Mouse (Mus musculus): ENCODE data around the gene Zfhx3. TPM values are rescaled to one million over a fixed set of nuclear protein-coding genes. Genes with fewer than 3 reads are reported as not detected.
A peak's percentile ranks its signal among the peaks of the same experiment; 100 is the strongest.

The Zfhx3 gene
- total and polyA plus RNA-seq, 3 experiments, result 0.23 to 2.5 TPM; not detected in 1

DNA sequence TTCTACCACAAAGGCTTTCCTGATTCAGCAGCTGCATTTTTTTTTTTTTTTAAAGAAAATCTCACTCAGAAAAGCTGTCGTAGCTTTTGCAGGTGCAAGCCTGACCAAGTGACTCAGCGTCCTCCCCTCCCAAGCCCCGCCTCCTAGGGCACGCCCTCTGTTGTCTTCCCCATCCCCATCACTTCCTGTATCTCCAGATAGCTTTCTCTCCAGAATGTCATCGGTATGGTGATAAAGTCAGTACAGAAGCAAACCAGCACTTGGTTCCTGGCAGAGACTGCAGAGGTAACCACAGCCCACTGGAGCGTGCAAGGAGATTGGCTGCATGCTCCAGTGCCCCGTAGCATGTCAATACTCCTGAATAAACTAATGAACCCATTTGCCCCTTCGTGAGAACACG is 450.5 kb downstream of the Zfhx3 start:
- DNase-seq (ENCODE audit: low read depth, low spot score), result peak; percentile 5
- Histone ChIP-seq H3K4me1 (ENCODE audit: control insufficient read depth in 1 of 2, insufficient read depth in 2 of 2, low read length in 2 of 2) (no peaks in the 10 kb centered on the region), H3K4me3 (ENCODE audit: control insufficient read depth in 1 of 2, insufficient read depth in 1 of 2, low read depth in 2 of 2, low read length in 2 of 2) (no peak overlapping the region), H3K36me3 (ENCODE audit: control insufficient read depth in 1 of 2, insufficient read depth in 2 of 2, low read length in 2 of 2) (no peaks in the 10 kb centered on the region), H3K79me2 (ENCODE audit: control insufficient read depth, insufficient read depth, low read length, poor library complexity) (no peaks in the 10 kb centered on the region), H3K27ac (ENCODE audit: control insufficient read depth, low read depth, low read length) (no peak overlapping the region), H3K9me3 (replicated peaks; ENCODE audit: insufficient read depth, low read length) (no peaks in the 10 kb centered on the region), H3K9ac (ENCODE audit: control insufficient read depth, low read depth, low read length, poor library complexity, severe bottlenecking) (no peak overlapping the region), H3K27me3 (ENCODE audit: control insufficient read depth in 1 of 2, insufficient read depth in 2 of 2, low read length in 2 of 2) (no peaks in the 10 kb centered on the region)
- TF ChIP-seq MAX (IDR thresholded peaks at IDR 0.05; ENCODE audit: low read length) (no peak), GATA1 (IDR thresholded peaks at IDR 0.05; ENCODE audit: low read depth, low read length) (no peak), ZNF384 (IDR thresholded peaks at IDR 0.05; ENCODE audit: low read depth, low read length) (no peak), NRF1 (IDR thresholded peaks at IDR 0.05; ENCODE audit: insufficient read depth, low read depth, low read length, poor library complexity, severe bottlenecking) (no peak), ZKSCAN1 (IDR thresholded peaks at IDR 0.05; ENCODE audit: low read depth, low read length) (no peak), UBTF (IDR thresholded peaks at IDR 0.05; ENCODE audit: borderline replicate concordance, insufficient read depth, low read depth, low read length) (no peak), KAT2A (conservative IDR thresholded peaks at IDR 0.05; ENCODE audit: low read depth, low read length) (no peak), ETS1 (IDR thresholded peaks at IDR 0.05; ENCODE audit: low read depth, low read length) (no peak), POLR2A (IDR thresholded peaks at IDR 0.05; ENCODE audit: control insufficient read depth in 1 of 2, insufficient read depth in 1 of 2, low read depth in 1 of 2, low read length in 2 of 2, poor library complexity in 1 of 2) (no peak)

- Histone ChIP-seq H3K27ac (ENCODE audit: control insufficient read depth, low read depth, low read length) (no peak overlapping the region), H3K9ac (ENCODE audit: control insufficient read depth, low read depth, low read length, poor library complexity, severe bottlenecking) (no peak overlapping the region), H3K27me3 (ENCODE audit: control insufficient read depth in 1 of 2, insufficient read depth in 2 of 2, low read length in 2 of 2) (no peaks in the 10 kb centered on the region), H3K79me2 (ENCODE audit: control insufficient read depth, insufficient read depth, low read length, poor library complexity) (no peaks in the 10 kb centered on the region), H3K4me1 (ENCODE audit: control insufficient read depth in 1 of 2, insufficient read depth in 2 of 2, low read length in 2 of 2) (no peaks in the 10 kb centered on the region), H3K36me3 (ENCODE audit: control insufficient read depth in 1 of 2, insufficient read depth in 2 of 2, low read length in 2 of 2) (no peaks in the 10 kb centered on the region), H3K4me3 (ENCODE audit: control insufficient read depth in 1 of 2, insufficient read depth in 1 of 2, low read depth in 2 of 2, low read length in 2 of 2) (no peak overlapping the region), H3K9me3 (replicated peaks; ENCODE audit: insufficient read depth, low read length) (no peaks in the 10 kb centered on the region)
- no peak for DNase-seq (ENCODE audit: low read depth, low spot score)
- no peak for TF ChIP-seq SIN3A (IDR thresholded peaks at IDR 0.05; ENCODE audit: low read length)
- no peak for TF ChIP-seq MEF2A (IDR thresholded peaks at IDR 0.05; ENCODE audit: extremely low read depth, insufficient replicate concordance, low read depth, low read length, poor library complexity, severe bottlenecking)
- TF ChIP-seq MXI1 (IDR thresholded peaks at IDR 0.05; ENCODE audit: low read depth, low read length), result no peak
- no peak for TF ChIP-seq POLR2AphosphoS5 (IDR thresholded peaks at IDR 0.05; ENCODE audit: borderline replicate concordance, low read depth, low read length)
- TF ChIP-seq SMC3 (IDR thresholded peaks at IDR 0.05; ENCODE audit: low read depth, low read length), result no peak
- no peak for TF ChIP-seq KAT2A (conservative IDR thresholded peaks at IDR 0.05; ENCODE audit: low read depth, low read length)
- no peak for TF ChIP-seq CHD1 (IDR thresholded peaks at IDR 0.05; ENCODE audit: low read depth, low read length)
- no peak for TF ChIP-seq ZC3H11A (IDR thresholded peaks at IDR 0.05; ENCODE audit: low read depth, low read length)
- no peak for TF ChIP-seq MAX (IDR thresholded peaks at IDR 0.05; ENCODE audit: low read length)
- TF ChIP-seq ZKSCAN1 (IDR thresholded peaks at IDR 0.05; ENCODE audit: low read depth, low read length), result no peak
- TF ChIP-seq HCFC1 (IDR thresholded peaks at IDR 0.05; ENCODE audit: low read depth, low read length), result no peak
- TF ChIP-seq RAD21 (IDR thresholded peaks at IDR 0.05; ENCODE audit: low read depth, low read length), result no peak
- TF ChIP-seq NELFE (IDR thresholded peaks at IDR 0.05; ENCODE audit: low read depth, low read length), result no peak
- TF ChIP-seq EP300 (IDR thresholded peaks at IDR 0.05; ENCODE audit: low read depth in 1 of 2, low read length in 2 of 2), result no peak
- no peak for TF ChIP-seq BHLHE40 (IDR thresholded peaks at IDR 0.05; ENCODE audit: borderline replicate concordance, low read depth, low read length)
- TF ChIP-seq MYC (IDR thresholded peaks at IDR 0.05; ENCODE audit: low read depth, low read length), result no peak
- no peak for TF ChIP-seq GATA1 (IDR thresholded peaks at IDR 0.05; ENCODE audit: low read depth, low read length)
Measured at GRCm38 (mm10) chr8:108402149-108402548, 459.7 kb downstream of the Zfhx3 start.

All from MEL (cell line).